Mouse (Mus musculus) cortical plate, adult 2 months (tissue): Measurements from ENCODE around the gene Trim71.

Experiments
- CTCF ChIP-seq: fragments of 200-500 bp; IDR thresholded peaks from 2 replicates; pipeline ENCODE4 v1.5.1; 2011; ENCODE audit warnings: mild to moderate bottlenecking, control low read depth, low read length; ENCODE audit not compliant: insufficient read depth; ENCODE audit errors: extremely low read depth
- POLR2A ChIP-seq: fragments of 200-500 bp; IDR thresholded peaks from 2 replicates; pipeline ENCODE4 v1.6.1; 2011; ENCODE audit warnings: mild to moderate bottlenecking, low read length, control low read depth; ENCODE audit not compliant: insufficient read depth; ENCODE audit errors: extremely low read depth

GRCm38 (mm10) chr9:114544754-114545393 is 19.3 kb downstream of the Trim71 start:
- TF ChIP-seq CTCF (no peak), POLR2A (no peak)
